Mouse (Mus musculus) right cerebral cortex, postnatal 36 days (tissue): ENCODE measurements at regions not wholly inside any gene's neighbourhood (a gene's known extent, or its start where the extent isn't known, plus 50 kb on each side); places are given as distances from the start of the nearest gene placed in this dataset.
"Not testable (repeated sequence)": the region's sequence is repeated elsewhere in the genome, so short reads cannot be mapped to it uniquely, and the experiment has no call there.

Source experiments
- DNase-seq, 2 experiments: peaks; one replicate each; pipeline ENCODE4 v3.0.0; 2022; ENCODE audit warnings: low spot score in 2 of 2, mixed read lengths in 1 of 2

- no peak for DNase-seq
Observed at GRCm38 (mm10) chr11:52460190-52460780, 64.1 kb downstream of the 9530068E07Rik start.

GRCm38 (mm10) chr11:52471128-52471527 lies 74.9 kb downstream of the 9530068E07Rik start:
- DNase-seq, result not testable (repeated sequence)

- not testable (repeated sequence) for DNase-seq
Observed at GRCm38 (mm10) chr11:52480111-52480510, 83.9 kb downstream of the 9530068E07Rik start.

- not testable (repeated sequence) for DNase-seq
Observed at GRCm38 (mm10) chr11:52480694-52481093, 84.5 kb downstream of the 9530068E07Rik start.

GRCm38 (mm10) chr11:52483534-52483933 lies 87.3 kb downstream of the 9530068E07Rik start:
- DNase-seq, result not testable (repeated sequence)

- DNase-seq, result not testable (repeated sequence)
Observed at GRCm38 (mm10) chr11:52488538-52488937, 92.3 kb downstream of the 9530068E07Rik start.

- DNase-seq, result no peak
Observed at GRCm38 (mm10) chr11:52493336-52493735, 97.1 kb downstream of the 9530068E07Rik start.

GRCm38 (mm10) chr11:52496908-52497307 lies 100.7 kb downstream of the 9530068E07Rik start:
- no peak for DNase-seq

- no peak for DNase-seq
Observed at GRCm38 (mm10) chr11:52502759-52503365, 106.6 kb downstream of the 9530068E07Rik start.

GRCm38 (mm10) chr11:52511831-52512297 lies 115.6 kb downstream of the 9530068E07Rik start:
- DNase-seq, result no peak

- DNase-seq, result no peak
Observed at GRCm38 (mm10) chr11:52517330-52517729, 121.1 kb downstream of the 9530068E07Rik start.

- no peak for DNase-seq
Observed at GRCm38 (mm10) chr11:52519877-52520276, 123.6 kb downstream of the 9530068E07Rik start.

- peak in 1 of 2 experiments; percentile 56 for DNase-seq
Observed at GRCm38 (mm10) chr11:52521879-52522278, 125.7 kb downstream of the 9530068E07Rik start.

- no peak for DNase-seq
Observed at GRCm38 (mm10) chr11:52522384-52522783, 126.2 kb downstream of the 9530068E07Rik start.

GRCm38 (mm10) chr11:52523191-52523590 lies 127.0 kb downstream of the 9530068E07Rik start:
- no peak for DNase-seq

GRCm38 (mm10) chr11:52523671-52524070 lies 127.4 kb downstream of the 9530068E07Rik start:
- no peak for DNase-seq

GRCm38 (mm10) chr11:52525446-52525845 lies 129.2 kb downstream of the 9530068E07Rik start:
- no peak for DNase-seq

GRCm38 (mm10) chr11:52526306-52526705 lies 130.1 kb downstream of the 9530068E07Rik start:
- DNase-seq, result no peak

GRCm38 (mm10) chr11:52533379-52533778 lies 137.2 kb downstream of the 9530068E07Rik start:
- DNase-seq, result no peak

- DNase-seq, result peak in 1 of 2 experiments; percentile 34
Observed at GRCm38 (mm10) chr11:52534586-52534985, 138.4 kb downstream of the 9530068E07Rik start.

- peak; percentile 22 to 39 for DNase-seq
Observed at GRCm38 (mm10) chr11:52536211-52536610, 140.0 kb downstream of the 9530068E07Rik start.

- DNase-seq, result peak; percentile 84 to 88
Observed at GRCm38 (mm10) chr11:52536841-52537240, 140.6 kb downstream of the 9530068E07Rik start.

- DNase-seq, result no peak
Observed at GRCm38 (mm10) chr11:52537819-52538435, 141.7 kb downstream of the 9530068E07Rik start.
